Mouse (Mus musculus) ES-Bruce4 (cell line): ENCODE data around the gene Zfp488.

Experiments used
- CTCF ChIP-seq: IDR thresholded peaks from one replicate; pipeline ENCODE4 v1.8.1; 2011; ENCODE audit warnings: low read depth, low read length
- EP300 ChIP-seq: IDR thresholded peaks from 2 replicates; pipeline ENCODE4 v1.6.1; 2011; ENCODE audit warnings: low read depth, low read length; ENCODE audit not compliant: insufficient read depth
- POLR2A ChIP-seq: IDR thresholded peaks from one replicate; pipeline ENCODE4 v1.8.1; 2011; ENCODE audit warnings: low read length; ENCODE audit not compliant: insufficient read depth

- no peak for TF ChIP-seq POLR2A
- no peak for TF ChIP-seq CTCF
- no peak for TF ChIP-seq EP300
Observed at GRCm38 (mm10) chr14:33922771-33923167, 55.8 kb downstream of the Zfp488 start.
